Mouse (Mus musculus) midbrain, embryonic 16.5 days (tissue): Measurements from ENCODE around the gene Hoxb9. TPM values are rescaled to one million over a fixed set of nuclear protein-coding genes. Genes with fewer than 3 reads are reported as not detected.

Source experiments
- ATAC-seq: fragments of 200-750 bp; cut with Nextera tagmentation; 2 replicates; pipeline ENCODE4 v1.8.0; 2017; ENCODE audit warnings: moderate TSS enrichment
- H3K27ac ChIP-seq: fragments of 300-500 bp; sonication (generic); 2 replicates; pipeline ENCODE4 v1.5.1; 2014; ENCODE audit warnings: mild to moderate bottlenecking, low read length, mixed read lengths
- H3K27me3 ChIP-seq: fragments of 300-500 bp; sonication (generic); 2 replicates; pipeline ENCODE4 v1.6.1; 2014; ENCODE audit warnings: low read depth, low read length, mixed read lengths; ENCODE audit not compliant: control insufficient read depth, insufficient read depth
- H3K36me3 ChIP-seq: fragments of 300-500 bp; sonication (generic); 2 replicates; pipeline ENCODE4 v1.6.1; 2014; ENCODE audit warnings: mild to moderate bottlenecking, low read length, moderate library complexity, mixed read lengths; ENCODE audit not compliant: control insufficient read depth, insufficient read depth
- H3K4me1 ChIP-seq: fragments of 300-500 bp; sonication (generic); 2 replicates; pipeline ENCODE4 v1.6.1; 2014; ENCODE audit warnings: mild to moderate bottlenecking, low read length, mixed read lengths; ENCODE audit not compliant: control insufficient read depth, insufficient read depth
- H3K4me2 ChIP-seq: fragments of 300-500 bp; sonication (generic); 2 replicates; pipeline ENCODE4 v1.6.1; 2014; ENCODE audit warnings: mild to moderate bottlenecking, low read length, mixed read lengths
- H3K4me3 ChIP-seq: fragments of 300-500 bp; sonication (generic); 2 replicates; pipeline ENCODE4 v1.5.1; 2014; ENCODE audit warnings: low read depth, mild to moderate bottlenecking, low read length, moderate library complexity, mixed read lengths
- H3K9ac ChIP-seq: fragments of 300-500 bp; sonication (generic); 2 replicates; pipeline ENCODE4 v1.6.1; 2014; ENCODE audit warnings: low read depth, low read length, mixed read lengths
- H3K9me3 ChIP-seq: fragments of 300-500 bp; sonication (generic); replicated peaks from 2 replicates; pipeline ENCODE4 v1.6.1; 2014; ENCODE audit warnings: mild to moderate bottlenecking, low read length, mixed read lengths; ENCODE audit not compliant: control insufficient read depth, poor library complexity, severe bottlenecking
- WGBS: fragments of 180-500 bp; shearing (Covaris S2); extraction: QIAGEN DNeasy Blood & Tissue Kit; methylation state at CpG from one replicate; pipeline ENCODE4 v1.1.7; 2014; 5-methylcytosine and 5-hydroxymethylcytosine counted together
- microRNA counts: library from miRNA; unstranded; fragments of <30 nt; microRNA quantifications from one replicate; lab custom pipeline; 2016
- microRNA-seq: library from miRNA; unstranded; fragments of <30 nt; microRNA quantifications from one replicate; pipeline ENCODE4, GENCODE M21; 2017
- polyA plus RNA-seq: library from polyadenylated mRNA; unstranded; fragments of >200 nt; fragmentation: Nextera tagmentation; extraction: Ambion mirVana; gene quantifications from 2 replicates; pipeline ENCODE4 v1.2.1, GENCODE M21; 2015

Hoxb9 gene
- polyA plus RNA-seq, 1 experiment from 2014 or later = not detected

- Histone ChIP-seq H3K9ac (no peak overlapping the region), H3K27ac (no peak overlapping the region), H3K27me3 (peaks cover 93% of the 10 kb centered on the region), H3K36me3 (no peaks in the 10 kb centered on the region), H3K4me2 (no peak overlapping the region), H3K9me3 (no peaks in the 10 kb centered on the region), H3K4me1 (no peaks in the 10 kb centered on the region), H3K4me3 (no peak overlapping the region)
- ATAC-seq = no peak
- WGBS = 2% methylated on average over 6 of the region's 6 CpGs
Observed at GRCm38 (mm10) chr11:96322738-96323137, 51.5 kb downstream of the Hoxb9 start.

DNA sequence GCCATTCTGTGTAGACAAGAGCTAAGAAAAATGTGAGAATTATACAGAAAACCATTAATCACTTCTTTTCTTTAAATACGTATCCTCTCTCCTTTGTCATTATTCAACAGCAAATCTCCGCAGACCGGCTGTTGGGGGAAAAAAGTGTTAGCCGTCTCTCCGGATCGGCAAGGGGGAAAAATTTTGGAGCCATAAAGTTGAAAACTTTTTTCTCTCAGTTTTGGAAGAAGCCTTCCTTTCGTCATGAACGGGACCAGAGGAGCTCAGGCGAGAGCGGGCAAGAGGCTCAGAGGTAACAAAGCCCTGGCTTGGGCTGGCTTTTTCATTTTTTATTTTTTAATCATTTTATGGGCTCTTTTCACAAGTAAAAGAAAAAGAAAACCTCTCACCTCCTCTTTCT lies 51.9 kb downstream of the Hoxb9 start, which contains the start of gene Hoxb3:
TSS of gene Hoxb3 (plus strand) at position 173 of the 400 bp plus-strand sequence.
- Histone ChIP-seq H3K9me3 (no peaks in the 10 kb centered on the region), H3K4me3 (no peak within 1 kb of the TSS), H3K4me2 (no peak within 1 kb of the TSS), H3K36me3 (no peaks in the 10 kb centered on the region), H3K27me3 (peaks cover 93% of the 10 kb centered on the region), H3K4me1 (no peaks in the 10 kb centered on the region), H3K27ac (no peak within 1 kb of the TSS), H3K9ac (no peak within 1 kb of the TSS)
- WGBS = under 1% methylated on average over 10 of the region's 10 CpGs
- no peak for ATAC-seq

GRCm38 (mm10) chr11:96324125-96324524 lies 52.9 kb downstream of the Hoxb9 start:
- Histone ChIP-seq H3K9me3 (no peaks in the 10 kb centered on the region), H3K36me3 (no peaks in the 10 kb centered on the region), H3K4me1 (no peaks in the 10 kb centered on the region), H3K4me2 (no peak overlapping the region), H3K4me3 (no peak overlapping the region), H3K27ac (no peak overlapping the region), H3K27me3 (peaks cover 94% of the 10 kb centered on the region), H3K9ac (no peak overlapping the region)
- 0% methylated on average over 5 of the region's 5 CpGs for whole genome bisulfite sequencing
- ATAC-seq = no peak

DNA sequence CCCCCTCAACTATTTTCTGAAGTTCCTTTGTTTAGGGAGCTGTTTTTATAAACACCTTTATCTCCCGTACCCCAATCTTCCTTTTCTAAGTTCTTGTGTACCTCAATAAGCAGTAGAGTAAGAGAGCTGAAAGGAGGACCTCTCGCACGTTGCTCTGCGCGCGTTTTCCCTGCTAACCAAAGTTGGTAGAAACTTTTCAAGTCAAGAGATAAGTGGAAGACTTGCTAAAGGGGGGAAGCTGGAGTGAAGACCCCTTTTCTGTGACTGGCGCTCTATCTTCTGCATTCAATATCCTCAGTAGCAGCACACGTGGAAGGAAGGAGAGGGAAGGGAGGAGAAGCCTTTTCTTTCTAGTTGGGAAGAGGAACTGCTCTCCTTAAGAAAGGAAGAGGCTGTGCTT lies 53.7 kb downstream of the Hoxb9 start:
- no peaks in the 10 kb centered on the region for H3K9me3 ChIP-seq
- H3K36me3 ChIP-seq = no peaks in the 10 kb centered on the region
- H3K4me3 ChIP-seq = no peak overlapping the region
- ATAC-seq = no peak
- no peak overlapping the region for H3K9ac ChIP-seq
- H3K27ac ChIP-seq = no peak overlapping the region
- no peaks in the 10 kb centered on the region for H3K4me1 ChIP-seq
- H3K27me3 ChIP-seq = peaks cover 94% of the 10 kb centered on the region
- 3% methylated on average over 8 of the region's 8 CpGs for WGBS
- H3K4me2 ChIP-seq = no peak overlapping the region

DNA sequence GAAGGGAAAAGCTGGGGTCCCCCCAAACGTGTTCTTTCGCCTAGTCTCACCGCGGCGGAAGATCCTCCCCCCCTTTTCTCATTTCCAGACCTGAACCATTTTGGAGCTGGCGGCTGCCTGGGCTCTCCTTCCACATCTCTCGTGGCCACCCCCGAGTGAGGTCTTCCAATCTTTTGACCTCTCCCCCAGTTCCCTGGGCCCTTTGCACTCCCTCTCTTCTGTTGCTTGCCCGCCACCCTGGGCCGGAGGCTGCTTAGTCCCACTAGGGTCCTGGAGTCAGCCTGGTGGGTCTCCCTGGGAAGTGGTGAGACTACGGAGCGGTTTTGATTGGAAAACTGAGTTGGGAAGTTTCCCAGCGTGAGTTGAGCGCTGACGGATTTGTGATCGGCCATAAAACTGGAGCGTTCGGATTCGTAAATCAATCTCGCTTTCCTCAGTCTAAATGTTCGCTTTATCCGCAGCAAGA lies 54.5 kb downstream of the Hoxb9 start:
- Histone ChIP-seq H3K4me1 (no peaks in the 10 kb centered on the region), H3K9me3 (no peaks in the 10 kb centered on the region), H3K4me3 (no peak overlapping the region), H3K27ac (no peak overlapping the region), H3K9ac (no peak overlapping the region), H3K27me3 (peaks cover 94% of the 10 kb centered on the region), H3K4me2 (no peak overlapping the region), H3K36me3 (no peaks in the 10 kb centered on the region)
- WGBS = 1% methylated on average over 22 of the region's 22 CpGs
- ATAC-seq = no peak

MicroRNAs encoded within 50 kb of the gene (microRNA counts, 519-probe panel; counts per million panel counts)
- 2,095 counts per million, percentile 55 among the panel's probes with 10 or more counts for microRNA mmu-miR-10a (lab: Ali Mortazavi, UCI)
- 1,856 counts per million, percentile 40 among the panel's probes with 10 or more counts for microRNA mmu-miR-196a (lab: Ali Mortazavi, UCI)

Small RNA genes lying within 50 kb of the gene (microRNA-seq; reads per million reads assigned to microRNA genes)
- gene Mir10a (754 reads per million, percentile 76 among the genes with 10 or more reads in this experiment), gene Mir196a-1 (not detected)

Other genes with a start within 250 kb of the Hoxb9 start
- not detected in 2 replicates for gene Gip, start 246.9 kb upstream of the Hoxb9 start, polyA plus RNA-seq
- gene Snf8, start 236.6 kb upstream of the Hoxb9 start, polyA plus RNA-seq = 129 and 130 TPM in 2 replicates
- 37.4 and 40.8 TPM in 2 replicates for gene Ube2z, start 206.1 kb upstream of the Hoxb9 start, polyA plus RNA-seq
- gene Atp5g1, start 195.8 kb upstream of the Hoxb9 start, polyA plus RNA-seq = 536 and 561 TPM in 2 replicates
- gene Calcoco2, start 159.5 kb upstream of the Hoxb9 start, polyA plus RNA-seq = 0.17 TPM in 1 of 2 replicates, not detected in the other
- gene Ttll6, start 137.7 kb upstream of the Hoxb9 start, polyA plus RNA-seq = 0.31 and 0.35 TPM in 2 replicates
- not detected in 2 replicates for gene Hoxb13, start 77.1 kb upstream of the Hoxb9 start, polyA plus RNA-seq
- gene Hoxb8, start 10.4 kb downstream of the Hoxb9 start, polyA plus RNA-seq = not detected in 2 replicates
- gene Hoxb7, start 15.2 kb downstream of the Hoxb9 start, polyA plus RNA-seq = not detected in 2 replicates
- gene Hoxb6, start 21.0 kb downstream of the Hoxb9 start, polyA plus RNA-seq = not detected in 2 replicates
- 0.14 TPM in 1 of 2 replicates, not detected in the other for gene Hoxb5, start 31.9 kb downstream of the Hoxb9 start, polyA plus RNA-seq
- not detected in 2 replicates for gene Hoxb4, start 46.8 kb downstream of the Hoxb9 start, polyA plus RNA-seq
- not detected in 2 replicates for gene Hoxb3, start 51.9 kb downstream of the Hoxb9 start, polyA plus RNA-seq
- gene Hoxb2, start 79.1 kb downstream of the Hoxb9 start, polyA plus RNA-seq = 0.11 and 0.21 TPM in 2 replicates
- gene Hoxb1, start 94.3 kb downstream of the Hoxb9 start, polyA plus RNA-seq = not detected in 2 replicates
- gene Skap1, start 193.1 kb downstream of the Hoxb9 start, polyA plus RNA-seq = 3.6 and 4.9 TPM in 2 replicates